Mouse (Mus musculus): ENCODE results near the gene Lrrc8c.

The Lrrc8c gene

DNA sequence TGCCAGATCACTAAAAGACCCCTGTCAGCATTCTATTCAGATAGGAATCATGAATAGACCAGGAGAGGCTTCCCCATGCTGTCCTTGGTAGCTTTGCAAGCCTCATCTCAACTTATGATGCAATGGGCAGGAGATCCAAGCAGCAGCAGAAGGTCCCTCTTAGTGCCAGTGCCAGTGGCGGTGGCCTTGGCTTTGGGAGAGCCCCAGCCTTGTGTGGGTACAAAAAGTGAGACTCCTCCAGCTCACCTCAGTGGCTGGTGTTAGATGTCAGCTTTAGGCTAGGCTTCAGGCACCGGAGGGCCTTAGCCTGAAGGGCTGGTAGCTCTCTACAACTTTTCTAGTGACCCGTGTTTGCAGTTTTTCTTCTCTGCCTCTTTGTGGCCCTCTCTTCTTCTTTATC, 18.1 kb upstream of the Lrrc8c start:
- DNase-seq (ENCODE audit: low read depth, low spot score) = no peak

GRCm38 (mm10) chr5:105508813-105509212, 10.4 kb upstream of the Lrrc8c start:
- no peak for DNase-seq (ENCODE audit: low read depth, low spot score)

DNA sequence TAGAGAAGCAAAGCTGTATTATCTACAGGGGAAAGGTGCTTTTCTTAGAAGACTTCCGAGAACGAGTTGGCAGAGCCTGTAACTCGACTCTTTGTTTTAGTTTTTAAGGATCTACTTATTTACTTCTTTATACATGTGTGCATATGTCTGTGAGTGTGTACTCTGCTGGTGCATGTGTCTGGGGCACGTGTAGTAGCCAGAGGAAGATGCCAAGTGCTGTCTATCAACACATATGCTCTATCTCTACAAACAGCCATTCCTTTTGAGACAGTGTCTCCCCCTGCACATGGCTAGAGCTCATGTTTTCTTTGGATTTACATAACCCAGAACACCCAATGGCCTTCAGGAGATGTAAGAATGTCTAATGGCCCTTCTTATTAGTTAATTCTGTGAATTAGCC, 6.9 kb upstream of the Lrrc8c start:
- no peak for DNase-seq (ENCODE audit: low read depth, low spot score)

DNA sequence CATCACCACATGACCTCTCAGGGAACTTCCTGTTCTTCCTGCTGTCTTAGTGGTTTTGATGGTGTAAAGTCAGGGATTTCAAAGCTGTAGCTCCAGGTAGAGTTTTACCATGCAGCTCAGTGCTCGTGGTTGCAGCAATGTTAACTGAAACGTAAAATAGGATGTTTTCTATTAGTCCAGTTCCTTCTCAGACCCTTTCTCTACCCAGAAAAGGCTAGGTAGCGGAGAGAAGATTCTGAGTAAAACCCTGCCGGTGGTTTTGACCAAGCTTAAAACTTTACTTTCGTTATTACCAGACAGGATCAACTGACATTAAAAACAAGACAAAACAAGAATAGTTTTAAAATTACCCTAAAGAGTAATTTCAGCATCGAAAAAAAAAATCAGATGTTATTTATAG, 3.7 kb upstream of the Lrrc8c start:
- DNase-seq (ENCODE audit: low read depth, low spot score) = no peak

GRCm38 (mm10) chr5:105516290-105516689, 2.9 kb upstream of the Lrrc8c start:
- no peak for DNase-seq (ENCODE audit: low read depth, low spot score)

- no peak for DNase-seq (ENCODE audit: low read depth, low spot score)
Measured at GRCm38 (mm10) chr5:105517992-105518625, 1.1 kb upstream of the Lrrc8c start.

DNA sequence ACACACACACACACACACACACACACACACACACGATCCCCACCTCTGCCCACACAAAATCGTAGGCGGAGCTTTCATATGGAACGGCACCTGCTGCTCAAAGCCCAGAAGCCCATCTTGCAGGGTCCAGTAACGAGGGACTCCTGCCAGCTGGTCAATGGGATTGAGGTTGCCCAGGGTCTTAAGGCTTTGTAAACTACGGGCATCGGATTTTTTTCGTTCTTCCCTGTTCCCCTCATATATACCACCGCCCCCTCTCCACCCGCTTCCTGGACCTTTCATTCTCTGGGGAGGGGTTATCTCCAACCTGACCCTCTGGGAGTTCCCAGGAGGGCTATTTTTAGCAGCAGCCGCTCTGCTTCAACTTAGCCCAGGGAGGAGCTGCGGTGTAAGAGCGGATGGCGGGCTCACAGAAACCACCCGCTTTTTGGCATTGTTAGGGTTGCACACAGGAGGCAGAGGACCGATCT, 527 bp upstream of the Lrrc8c start:
- no peak for DNase-seq (ENCODE audit: low read depth, low spot score)

- DNase-seq (ENCODE audit: low read depth, low spot score) = no peak
Measured at GRCm38 (mm10) chr5:105519976-105520300, 750 bp downstream of the Lrrc8c start.

DNA sequence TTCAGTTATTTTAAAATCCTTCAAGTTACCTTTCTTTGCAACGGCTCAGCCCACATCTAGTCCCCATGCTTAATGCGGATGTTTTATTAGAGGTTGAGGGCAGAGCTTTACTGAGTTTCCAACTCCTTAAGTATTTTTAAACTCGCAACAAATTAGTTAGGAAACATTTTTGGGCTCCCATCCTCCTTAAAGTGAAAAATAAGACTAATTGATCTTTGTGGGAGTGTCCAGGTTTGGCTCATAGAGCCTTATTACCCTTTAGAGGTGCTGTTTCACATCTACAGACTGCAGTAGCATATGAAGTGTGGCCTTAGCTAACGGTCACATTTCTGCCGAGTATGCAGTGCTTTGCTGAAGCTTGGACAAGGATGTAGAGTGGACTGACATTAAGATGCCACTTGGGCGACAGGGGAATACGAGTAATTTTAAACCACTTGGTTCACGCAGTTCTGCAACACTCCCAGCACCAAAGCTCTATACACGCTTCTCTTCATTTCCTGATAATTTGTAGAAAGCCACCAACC, 1.3 kb downstream of the Lrrc8c start:
- no peak for DNase-seq (ENCODE audit: low read depth, low spot score)

- DNase-seq (ENCODE audit: low read depth, low spot score) = no peak
Measured at GRCm38 (mm10) chr5:105523452-105523851, 4.3 kb downstream of the Lrrc8c start.

DNA sequence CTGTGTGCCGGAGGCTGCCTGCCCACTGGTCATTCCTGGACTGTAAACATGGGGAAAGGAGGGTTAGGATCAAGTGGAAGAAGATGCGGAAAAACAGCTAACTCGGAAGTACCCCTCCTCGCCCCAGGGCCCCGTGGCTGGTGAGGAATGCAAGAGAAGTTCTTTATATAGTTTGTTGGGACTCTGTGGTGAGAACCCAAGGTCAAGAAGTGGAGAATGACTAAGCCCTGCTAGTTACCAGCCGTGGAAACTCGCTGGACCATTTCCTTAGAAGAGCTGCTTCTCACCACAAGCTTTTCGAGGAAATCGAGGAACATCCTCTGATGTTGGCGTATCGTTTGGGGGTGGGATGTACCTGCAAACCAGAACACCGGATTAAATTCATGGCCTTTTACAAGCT, 5.8 kb downstream of the Lrrc8c start:
- DNase-seq (ENCODE audit: low read depth, low spot score) = no peak

DNA sequence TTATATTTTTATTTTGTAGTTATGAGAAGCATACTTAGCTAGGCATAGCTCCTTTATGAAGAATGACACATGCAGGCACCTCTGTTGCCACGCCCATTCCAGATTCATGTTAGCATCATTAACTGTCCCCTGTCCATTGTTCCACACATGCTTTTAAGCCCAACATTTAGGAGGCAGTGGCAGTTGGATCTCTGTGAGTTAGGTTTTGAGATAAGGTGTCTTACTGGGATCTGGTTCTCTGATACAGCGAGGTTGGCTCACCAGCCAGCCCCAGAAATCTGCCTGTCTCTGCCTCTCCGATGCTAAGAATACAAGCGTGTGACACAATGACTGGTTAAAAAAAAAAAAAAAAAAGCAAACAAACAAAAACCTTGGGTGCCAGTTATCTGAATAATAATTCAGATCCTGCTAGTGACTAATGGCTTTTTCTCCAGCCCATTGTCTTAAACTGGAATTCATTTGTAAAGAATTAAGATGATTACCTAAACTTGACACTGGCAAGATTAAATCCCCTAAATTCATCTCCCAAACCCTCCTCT, 7.0 kb downstream of the Lrrc8c start:
- DNase-seq (ENCODE audit: low read depth, low spot score) = no peak

- DNase-seq (ENCODE audit: low read depth, low spot score) = no peak
Measured at GRCm38 (mm10) chr5:105526766-105527165, 7.6 kb downstream of the Lrrc8c start.

DNA sequence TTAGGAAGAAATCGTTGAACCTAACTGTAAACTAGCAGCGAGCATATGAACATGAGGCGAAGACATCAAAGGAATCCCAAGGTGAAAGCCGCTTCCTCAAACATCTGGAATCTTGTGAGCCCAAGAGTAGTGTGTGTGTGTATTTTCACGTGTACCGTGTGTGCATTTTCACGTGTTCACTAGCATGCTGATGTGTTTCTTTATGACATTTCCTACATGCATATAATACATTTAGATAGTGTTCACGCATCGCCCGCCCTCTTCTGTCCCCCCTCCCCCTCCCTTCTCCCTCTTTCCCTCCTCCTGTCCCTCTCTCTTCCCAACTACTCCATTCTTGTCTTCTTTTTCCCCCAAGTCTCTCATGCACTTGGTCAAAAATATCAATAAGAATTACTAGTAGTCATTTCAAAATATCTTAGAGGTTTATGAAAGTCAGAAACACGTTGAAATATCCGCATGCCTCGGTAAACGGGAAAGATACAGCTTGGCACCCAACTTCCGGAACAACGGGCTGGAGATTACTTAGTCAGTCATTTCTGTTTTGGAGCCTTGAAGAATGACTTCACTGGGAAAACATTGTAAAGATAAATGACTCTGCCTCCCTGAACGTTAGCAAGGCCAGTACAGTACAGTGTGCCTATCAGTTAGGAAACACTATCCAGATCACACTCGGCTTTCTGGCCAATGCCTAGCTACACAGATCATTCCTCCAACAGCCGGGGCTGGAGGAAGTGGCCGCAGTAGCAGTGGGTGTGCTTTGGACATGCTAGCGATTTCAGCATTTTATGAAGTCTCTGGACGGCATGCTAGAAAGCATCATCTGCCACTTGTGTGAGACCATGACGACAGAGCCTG, 8.5 kb downstream of the Lrrc8c start:
- DNase-seq (ENCODE audit: low read depth, low spot score) = no peak

DNA sequence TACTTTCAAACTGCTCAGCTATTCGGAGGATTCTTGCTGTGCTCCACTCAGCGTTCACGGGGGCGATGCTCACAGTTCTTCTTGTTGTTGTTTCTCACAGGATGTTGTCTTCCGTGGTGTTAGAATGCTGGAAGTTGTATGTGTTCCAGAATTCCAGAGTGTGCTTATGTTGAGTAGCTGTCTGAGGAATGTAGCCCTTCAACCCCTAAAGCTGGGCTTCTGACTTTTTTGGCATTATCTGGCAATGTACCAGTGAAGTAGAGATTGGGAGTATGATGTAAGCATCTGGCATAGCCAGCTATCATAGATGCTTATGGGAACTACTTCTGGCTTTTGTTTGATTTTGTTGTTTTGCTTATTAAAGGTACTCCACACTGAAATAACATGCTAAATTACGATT, 11.4 kb downstream of the Lrrc8c start:
- no peak for DNase-seq (ENCODE audit: low read depth, low spot score)

GRCm38 (mm10) chr5:105535186-105535585, 16.0 kb downstream of the Lrrc8c start:
- DNase-seq (ENCODE audit: low read depth, low spot score) = no peak

GRCm38 (mm10) chr5:105536172-105536571, 17.0 kb downstream of the Lrrc8c start:
- no peak for DNase-seq (ENCODE audit: low read depth, low spot score)

DNA sequence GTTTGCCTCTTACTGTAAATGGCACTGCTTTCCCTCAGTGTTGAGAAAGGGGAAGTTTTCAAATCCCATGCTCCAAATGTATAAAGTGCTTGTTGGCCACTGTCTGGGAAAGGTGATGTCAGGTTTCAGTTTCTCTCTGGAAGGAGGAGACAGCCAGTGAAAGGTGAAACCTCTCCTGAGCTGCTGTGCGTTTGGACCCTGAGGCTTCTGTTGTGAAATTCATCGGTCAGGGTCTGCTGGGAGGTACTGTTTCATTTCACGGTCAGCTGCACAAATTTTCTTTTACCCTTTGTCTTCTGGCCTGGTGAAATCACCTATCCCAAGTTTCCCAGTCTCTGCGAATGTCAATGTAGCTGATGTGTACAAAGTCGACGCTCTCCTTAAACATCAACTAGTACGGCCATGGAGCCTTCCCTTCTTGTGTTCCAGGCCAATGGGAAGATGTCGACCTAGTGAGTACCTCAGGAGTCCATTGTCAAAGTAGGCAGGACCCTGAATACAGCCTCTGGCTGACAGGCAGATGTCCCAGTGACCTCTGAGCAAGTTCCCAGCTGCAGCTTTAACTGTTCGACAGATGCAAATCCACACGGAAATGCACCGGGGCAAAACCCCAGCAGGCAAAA, 18.0 kb downstream of the Lrrc8c start:
- DNase-seq (ENCODE audit: low read depth, low spot score) = no peak

GRCm38 (mm10) chr5:105541051-105541450, 21.9 kb downstream of the Lrrc8c start:
- no peak for DNase-seq (ENCODE audit: low read depth, low spot score)

GRCm38 (mm10) chr5:105545126-105545525, 25.9 kb downstream of the Lrrc8c start:
- DNase-seq (ENCODE audit: low read depth, low spot score) = no peak

DNA sequence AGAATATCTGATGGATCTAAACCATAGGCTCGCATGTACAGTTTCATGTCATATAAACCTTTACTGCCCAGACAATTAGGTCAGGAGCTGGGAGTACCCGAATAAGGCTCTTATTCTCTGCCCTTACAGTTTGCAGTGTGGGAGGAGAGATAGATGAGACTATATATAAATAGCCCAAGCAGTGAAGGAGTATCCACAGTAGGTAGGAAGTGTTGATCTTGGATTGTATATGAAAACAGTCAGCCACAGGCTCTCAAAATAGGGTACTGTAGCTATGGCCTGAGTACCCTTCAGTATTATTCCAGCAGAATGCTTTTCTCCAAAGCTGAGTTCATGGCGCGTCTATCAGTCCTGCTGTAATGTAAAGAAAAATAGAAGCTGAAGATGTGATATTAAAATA, 27.9 kb downstream of the Lrrc8c start:
- DNase-seq (ENCODE audit: low read depth, low spot score) = no peak

GRCm38 (mm10) chr5:105551808-105552207, 32.6 kb downstream of the Lrrc8c start:
- DNase-seq (ENCODE audit: low read depth, low spot score) = no peak
